Mouse (Mus musculus): ENCODE results near the gene Sorcs3. TPM values are rescaled to one million over a fixed set of nuclear protein-coding genes. Genes with fewer than 3 reads are reported as not detected.

Sorcs3 gene
- polyA plus RNA-seq, 1 experiment: 0.03 TPM

- H3K4me1 ChIP-seq (ENCODE audit: control insufficient read depth, insufficient read depth, insufficient read length, low read length): no peaks in the 10 kb centered on the region
- H3K36me3 ChIP-seq (ENCODE audit: control insufficient read depth, insufficient read depth, low read length): no peaks in the 10 kb centered on the region
- H3K4me3 ChIP-seq (ENCODE audit: low read depth, low read length): no peak overlapping the region
- no peaks in the 10 kb centered on the region for H3K27me3 ChIP-seq (ENCODE audit: control insufficient read depth, insufficient read depth, low read length)
- no peak overlapping the region for H3K27ac ChIP-seq (ENCODE audit: insufficient read depth, low read depth, low read length)
- TF ChIP-seq POLR2A (IDR thresholded peaks at IDR 0.05; ENCODE audit: low read depth, low read length) (no peak), CTCF (IDR thresholded peaks at IDR 0.05; ENCODE audit: extremely low read depth, insufficient read length, insufficient replicate concordance, low read depth, low read length) (no peak)
- 80% methylated on average over 7 of the region's 7 CpGs for WGBS
These were observed 318.0 kb downstream of the Sorcs3 start for GRCm38 (mm10) chr19:48523803-48524202.

GRCm38 (mm10) chr19:48524527-48525214, 318.8 kb downstream of the Sorcs3 start:
- Histone ChIP-seq H3K36me3 (ENCODE audit: control insufficient read depth, insufficient read depth, low read length) (no peaks in the 10 kb centered on the region), H3K27me3 (ENCODE audit: control insufficient read depth, insufficient read depth, low read length) (no peaks in the 10 kb centered on the region), H3K27ac (ENCODE audit: insufficient read depth, low read depth, low read length) (no peak overlapping the region), H3K4me1 (ENCODE audit: control insufficient read depth, insufficient read depth, insufficient read length, low read length) (no peaks in the 10 kb centered on the region), H3K4me3 (ENCODE audit: low read depth, low read length) (no peak overlapping the region)
- TF ChIP-seq CTCF (IDR thresholded peaks at IDR 0.05; ENCODE audit: extremely low read depth, insufficient read length, insufficient replicate concordance, low read depth, low read length): no peak
- no peak for TF ChIP-seq POLR2A (IDR thresholded peaks at IDR 0.05; ENCODE audit: low read depth, low read length)
- WGBS: 30% methylated on average over 9 of the region's 9 CpGs

- H3K4me1 ChIP-seq (ENCODE audit: control insufficient read depth, insufficient read depth, insufficient read length, low read length): no peaks in the 10 kb centered on the region
- 73% methylated on average over 4 of the region's 4 CpGs for WGBS
- no peaks in the 10 kb centered on the region for H3K36me3 ChIP-seq (ENCODE audit: control insufficient read depth, insufficient read depth, low read length)
- no peak overlapping the region for H3K27ac ChIP-seq (ENCODE audit: insufficient read depth, low read depth, low read length)
- TF ChIP-seq CTCF (IDR thresholded peaks at IDR 0.05; ENCODE audit: extremely low read depth, insufficient read length, insufficient replicate concordance, low read depth, low read length) (no peak), POLR2A (IDR thresholded peaks at IDR 0.05; ENCODE audit: low read depth, low read length) (no peak)
- H3K27me3 ChIP-seq (ENCODE audit: control insufficient read depth, insufficient read depth, low read length): no peaks in the 10 kb centered on the region
- no peak overlapping the region for H3K4me3 ChIP-seq (ENCODE audit: low read depth, low read length)
These were observed 327.8 kb downstream of the Sorcs3 start for GRCm38 (mm10) chr19:48533582-48533981.

GRCm38 (mm10) chr19:48544294-48544693, 338.5 kb downstream of the Sorcs3 start:
- Histone ChIP-seq H3K27me3 (ENCODE audit: control insufficient read depth, insufficient read depth, low read length) (no peaks in the 10 kb centered on the region), H3K4me3 (ENCODE audit: low read depth, low read length) (no peak overlapping the region), H3K4me1 (ENCODE audit: control insufficient read depth, insufficient read depth, insufficient read length, low read length) (no peaks in the 10 kb centered on the region), H3K27ac (ENCODE audit: insufficient read depth, low read depth, low read length) (no peak overlapping the region), H3K36me3 (ENCODE audit: control insufficient read depth, insufficient read depth, low read length) (no peaks in the 10 kb centered on the region)
- TF ChIP-seq POLR2A (IDR thresholded peaks at IDR 0.05; ENCODE audit: low read depth, low read length) (no peak), CTCF (IDR thresholded peaks at IDR 0.05; ENCODE audit: extremely low read depth, insufficient read length, insufficient replicate concordance, low read depth, low read length) (no peak)

- H3K36me3 ChIP-seq (ENCODE audit: control insufficient read depth, insufficient read depth, low read length): no peaks in the 10 kb centered on the region
- H3K4me1 ChIP-seq (ENCODE audit: control insufficient read depth, insufficient read depth, insufficient read length, low read length): no peaks in the 10 kb centered on the region
- TF ChIP-seq CTCF (IDR thresholded peaks at IDR 0.05; ENCODE audit: extremely low read depth, insufficient read length, insufficient replicate concordance, low read depth, low read length) (no peak), POLR2A (IDR thresholded peaks at IDR 0.05; ENCODE audit: low read depth, low read length) (no peak)
- no peak overlapping the region for H3K27ac ChIP-seq (ENCODE audit: insufficient read depth, low read depth, low read length)
- WGBS: 76% methylated on average over 7 of the region's 7 CpGs
- H3K4me3 ChIP-seq (ENCODE audit: low read depth, low read length): no peak overlapping the region
- H3K27me3 ChIP-seq (ENCODE audit: control insufficient read depth, insufficient read depth, low read length): no peaks in the 10 kb centered on the region
These were observed 339.8 kb downstream of the Sorcs3 start for GRCm38 (mm10) chr19:48545421-48546132.

- Histone ChIP-seq H3K4me1 (ENCODE audit: control insufficient read depth, insufficient read depth, insufficient read length, low read length) (no peaks in the 10 kb centered on the region), H3K4me3 (ENCODE audit: low read depth, low read length) (no peak overlapping the region), H3K27ac (ENCODE audit: insufficient read depth, low read depth, low read length) (no peak overlapping the region), H3K36me3 (ENCODE audit: control insufficient read depth, insufficient read depth, low read length) (no peaks in the 10 kb centered on the region), H3K27me3 (ENCODE audit: control insufficient read depth, insufficient read depth, low read length) (no peaks in the 10 kb centered on the region)
- WGBS: 82% methylated on average over 2 of the region's 2 CpGs
- TF ChIP-seq POLR2A (IDR thresholded peaks at IDR 0.05; ENCODE audit: low read depth, low read length) (no peak), CTCF (IDR thresholded peaks at IDR 0.05; ENCODE audit: extremely low read depth, insufficient read length, insufficient replicate concordance, low read depth, low read length) (no peak)
These were observed 340.3 kb downstream of the Sorcs3 start for GRCm38 (mm10) chr19:48546133-48546448.

- Histone ChIP-seq H3K27ac (ENCODE audit: insufficient read depth, low read depth, low read length) (no peak overlapping the region), H3K4me1 (ENCODE audit: control insufficient read depth, insufficient read depth, insufficient read length, low read length) (no peaks in the 10 kb centered on the region), H3K4me3 (ENCODE audit: low read depth, low read length) (no peak overlapping the region), H3K27me3 (ENCODE audit: control insufficient read depth, insufficient read depth, low read length) (no peaks in the 10 kb centered on the region), H3K36me3 (ENCODE audit: control insufficient read depth, insufficient read depth, low read length) (no peaks in the 10 kb centered on the region)
- WGBS: 60% methylated on average over 9 of the region's 9 CpGs
- TF ChIP-seq POLR2A (IDR thresholded peaks at IDR 0.05; ENCODE audit: low read depth, low read length) (no peak), CTCF (IDR thresholded peaks at IDR 0.05; ENCODE audit: extremely low read depth, insufficient read length, insufficient replicate concordance, low read depth, low read length) (no peak)
These were observed 342.5 kb downstream of the Sorcs3 start for GRCm38 (mm10) chr19:48548143-48548881.
